Mouse (Mus musculus): Measurements from ENCODE around the gene Rpl18.

The Rpl18 gene

DNA sequence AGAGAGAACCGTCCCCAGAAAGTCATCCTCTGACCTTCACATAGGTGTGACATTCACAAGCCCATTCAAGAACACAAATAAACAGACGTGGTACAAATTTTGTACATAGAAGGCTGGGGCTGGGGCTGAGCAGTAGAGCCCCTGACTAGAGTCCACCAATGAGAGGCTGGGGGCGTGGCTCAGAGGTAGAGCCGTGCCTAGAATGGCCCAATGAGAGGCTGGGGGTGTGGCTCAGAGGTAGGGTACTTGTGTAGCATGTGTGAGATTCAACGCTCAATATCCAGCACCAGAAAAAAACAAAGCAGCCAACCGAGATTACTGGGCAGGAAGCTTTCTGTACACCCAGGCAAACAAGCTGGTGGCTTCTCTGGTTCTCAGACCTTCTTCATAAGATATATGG is 40.4 kb downstream of the Rpl18 start:
- in situ Hi-C loops (cut with MboI; ENCODE audit: low pct_unique_long_range_greater_than_20kb in 1 of 2, low sequenced_read_pairs in 2 of 2, unreplicated experiment in 1 of 2), result no loop called here

DNA sequence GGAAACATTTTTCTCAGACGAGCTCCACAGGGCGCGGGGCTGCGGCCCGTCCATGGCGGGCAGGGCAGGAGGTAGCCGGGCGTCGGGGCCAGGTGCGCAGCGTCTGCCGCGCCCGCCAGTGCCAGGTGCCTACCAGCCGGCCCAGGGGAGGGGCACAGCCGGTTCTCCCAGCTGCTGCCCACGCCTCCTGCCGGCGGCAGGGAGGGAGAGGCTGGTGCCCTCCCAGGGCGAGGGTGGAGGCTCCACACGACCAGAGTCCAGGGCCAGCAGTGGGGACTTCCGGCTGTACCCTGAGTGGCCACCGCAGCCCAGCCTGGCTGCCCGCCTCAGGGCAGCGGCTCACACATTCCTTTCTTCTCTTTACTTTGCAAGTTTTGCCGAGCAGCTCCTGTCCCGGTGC is 44.1 kb downstream of the Rpl18 start:
- in situ Hi-C loops (cut with MboI; ENCODE audit: low pct_unique_long_range_greater_than_20kb in 1 of 2, low sequenced_read_pairs in 2 of 2, unreplicated experiment in 1 of 2), result no loop called here

DNA sequence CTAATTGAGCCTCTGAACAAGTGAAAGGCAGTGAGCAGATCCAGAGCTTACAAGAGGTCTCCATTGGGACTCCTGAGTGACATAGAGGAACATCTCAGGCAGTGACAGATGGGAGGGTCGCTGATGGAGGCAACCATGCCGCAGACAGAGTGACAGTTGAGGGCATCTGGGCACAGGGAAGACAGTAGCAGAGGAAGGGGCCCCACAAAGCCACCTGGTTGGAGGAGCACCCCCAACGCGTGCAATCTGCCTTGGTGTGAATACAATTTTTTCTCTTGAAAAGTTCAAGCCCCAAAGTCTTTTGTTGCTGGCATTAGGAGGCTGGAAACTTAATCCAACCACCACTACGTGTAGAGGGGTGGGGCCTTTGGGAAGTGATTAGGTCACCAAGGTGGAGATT is 44.9 kb downstream of the Rpl18 start:
- in situ Hi-C loops (cut with MboI; ENCODE audit: low pct_unique_long_range_greater_than_20kb in 1 of 2, low sequenced_read_pairs in 2 of 2, unreplicated experiment in 1 of 2), result no loop called here

DNA sequence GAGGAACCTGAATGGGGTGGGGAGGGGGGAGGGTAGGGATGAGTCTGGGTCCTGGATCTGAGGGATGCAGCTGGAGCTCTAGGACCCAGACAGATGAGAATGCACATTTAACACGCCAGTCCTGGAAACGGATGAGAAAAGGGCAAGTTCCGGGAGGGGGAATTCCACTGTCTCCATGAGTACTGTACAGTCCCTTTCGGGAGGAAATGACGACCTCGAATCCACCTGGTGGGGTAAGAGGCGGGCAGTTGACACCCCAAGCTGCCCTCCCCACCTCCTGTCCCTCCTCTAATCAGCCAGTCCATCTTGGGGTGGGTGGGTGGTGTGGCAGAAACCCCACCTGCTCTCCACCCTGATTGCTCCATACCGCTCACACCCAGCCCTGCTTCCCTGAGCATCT is 50.7 kb downstream of the Rpl18 start:
- in situ Hi-C loops (cut with MboI; ENCODE audit: low pct_unique_long_range_greater_than_20kb in 1 of 2, low sequenced_read_pairs in 2 of 2, unreplicated experiment in 1 of 2), result no loop called here

DNA sequence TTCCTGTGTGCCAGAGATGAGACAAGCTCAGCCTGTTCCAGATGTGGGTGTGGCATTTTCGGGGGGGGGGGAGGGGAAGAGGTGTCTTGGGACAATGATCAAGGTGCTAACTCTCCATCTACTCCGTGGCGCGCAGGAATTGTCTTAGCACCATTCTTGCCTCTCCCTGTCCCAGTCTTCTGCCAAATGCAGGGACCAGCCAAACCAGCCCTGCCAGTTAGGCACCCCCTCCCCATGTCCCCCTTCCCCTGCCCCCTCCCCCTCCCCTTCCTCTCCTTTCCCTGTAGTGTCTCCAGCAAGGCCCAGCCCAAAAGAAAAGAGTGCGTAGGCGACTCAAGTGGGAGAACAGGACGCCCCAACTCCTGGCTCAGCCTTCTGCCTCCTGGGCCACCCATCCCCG is 51.5 kb downstream of the Rpl18 start:
- in situ Hi-C loops (cut with MboI; ENCODE audit: low pct_unique_long_range_greater_than_20kb in 1 of 2, low sequenced_read_pairs in 2 of 2, unreplicated experiment in 1 of 2), result no loop called here

DNA sequence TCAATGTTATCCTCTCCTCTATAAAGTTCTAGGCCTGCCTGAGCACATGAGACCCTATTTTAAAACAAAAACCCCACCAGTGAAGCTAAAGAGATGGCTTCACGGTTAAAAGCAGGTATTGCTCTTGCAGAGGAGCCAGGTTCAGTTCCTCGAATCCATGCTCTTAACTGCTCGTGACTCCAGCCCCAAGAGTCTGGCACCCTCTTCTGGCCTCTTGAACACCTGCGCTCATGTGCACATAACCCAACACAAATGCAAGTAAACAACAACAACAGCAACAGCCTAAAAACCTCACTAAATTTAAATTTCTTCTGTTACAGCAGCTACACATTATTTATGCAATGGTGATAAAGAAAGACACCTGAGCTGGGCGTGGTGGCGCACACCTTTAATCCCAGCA is 52.2 kb downstream of the Rpl18 start:
- in situ Hi-C loops (cut with MboI; ENCODE audit: low pct_unique_long_range_greater_than_20kb in 1 of 2, low sequenced_read_pairs in 2 of 2, unreplicated experiment in 1 of 2), result no loop called here
